Mouse (Mus musculus) kidney, postnatal 4 days (tissue): ENCODE data around the gene Tspan31.

ENCODE experiments used
- DNase-seq, 2 experiments: peaks; one replicate each; pipeline ENCODE4 v3.0.0; 2021; ENCODE audit warnings: mixed read lengths in 2 of 2

The Tspan31 gene

DNA sequence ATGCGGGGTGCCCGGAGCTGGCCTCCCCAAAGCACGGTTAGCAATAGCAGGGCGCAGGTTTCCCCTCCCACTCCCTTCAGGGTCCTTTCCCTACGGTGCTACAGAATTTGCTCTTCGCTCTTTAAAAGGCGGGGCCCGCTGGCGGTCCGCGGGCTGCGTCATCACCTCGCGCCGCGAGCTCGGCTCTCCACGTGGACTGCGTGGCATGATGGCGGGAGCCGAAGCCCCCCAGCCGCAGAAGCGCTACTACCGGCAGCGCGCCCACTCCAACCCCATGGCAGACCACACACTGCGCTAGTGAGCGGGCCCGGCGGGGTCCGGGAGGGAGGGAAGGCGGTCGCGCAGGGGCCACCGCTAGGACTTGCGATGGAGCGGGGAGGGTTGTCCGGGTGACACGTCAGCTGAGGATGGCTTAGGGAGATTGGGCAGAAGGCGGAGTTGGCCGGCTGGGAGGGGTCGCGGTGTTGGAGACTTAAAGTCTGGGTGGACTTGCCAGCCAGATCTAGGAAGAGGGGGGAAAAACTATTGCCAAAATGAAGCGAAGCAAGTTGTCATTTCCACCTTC is 28.2 kb downstream of the Tspan31 start:
- DNase-seq = peak; percentile 93 to 95

DNA sequence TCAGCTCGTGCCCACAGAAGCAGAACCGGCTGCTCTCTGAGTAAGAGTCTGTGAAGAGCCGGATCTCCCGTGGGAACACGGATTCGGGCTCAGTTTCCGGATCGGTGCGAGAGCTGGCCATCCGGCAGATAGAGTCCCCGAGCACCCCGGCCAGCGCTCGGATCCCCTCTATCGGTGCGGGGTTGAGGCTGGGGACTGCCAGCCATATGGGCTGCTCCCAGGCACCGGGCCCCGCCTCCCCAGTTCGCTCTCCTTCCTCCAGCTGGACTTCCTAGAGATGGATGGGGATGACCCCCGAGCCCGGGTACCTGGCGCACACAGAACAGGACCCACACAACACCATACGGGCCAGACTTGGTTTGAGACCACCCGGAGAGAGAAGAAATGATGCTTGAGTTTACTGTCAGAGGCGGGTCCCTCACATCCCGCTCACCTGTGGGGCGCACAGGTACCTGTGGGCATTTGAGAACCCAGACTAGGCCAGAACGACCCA is 28.7 kb downstream of the Tspan31 start, which contains the start of the genes Mettl1 and Eef1akmt3:
Gene Mettl1 (plus strand): TSS at position 141 of the 493 bp plus-strand sequence.
Gene Eef1akmt3 (minus strand): TSS at position 240 of the 493 bp plus-strand sequence.
- DNase-seq = peak; percentile 61 to 70

DNA sequence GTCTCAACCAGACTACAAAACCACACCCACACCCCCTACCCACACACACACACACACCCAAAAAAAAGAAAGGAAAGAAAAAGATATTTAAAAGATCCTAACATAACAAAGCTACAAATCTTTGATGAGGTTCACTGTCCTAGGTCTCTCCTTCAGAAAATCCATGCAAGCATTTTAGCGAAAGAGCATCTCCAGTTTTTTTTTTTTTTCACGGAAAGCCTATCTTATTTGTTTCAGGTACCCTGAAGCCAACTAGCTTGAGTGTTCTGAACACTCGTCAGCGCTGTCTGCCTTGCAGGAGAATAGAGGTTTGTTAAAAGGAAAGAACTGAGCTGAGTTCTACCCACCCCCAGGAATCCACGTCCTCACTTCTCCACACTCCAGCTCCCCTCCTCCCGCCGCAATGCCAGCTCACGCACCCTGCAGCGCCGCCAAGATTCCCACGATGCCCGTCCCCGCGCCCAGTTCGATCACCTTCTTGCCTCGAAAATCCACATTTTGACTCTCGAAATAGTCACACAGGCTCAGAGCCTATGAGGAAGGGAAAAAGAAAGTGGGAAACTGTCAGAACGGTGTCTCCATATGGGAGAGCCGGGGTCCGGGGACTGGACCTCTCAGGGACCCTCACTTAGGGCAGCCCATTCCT is 29.4 kb downstream of the Tspan31 start:
- DNase-seq = peak; percentile 27 to 43

DNA sequence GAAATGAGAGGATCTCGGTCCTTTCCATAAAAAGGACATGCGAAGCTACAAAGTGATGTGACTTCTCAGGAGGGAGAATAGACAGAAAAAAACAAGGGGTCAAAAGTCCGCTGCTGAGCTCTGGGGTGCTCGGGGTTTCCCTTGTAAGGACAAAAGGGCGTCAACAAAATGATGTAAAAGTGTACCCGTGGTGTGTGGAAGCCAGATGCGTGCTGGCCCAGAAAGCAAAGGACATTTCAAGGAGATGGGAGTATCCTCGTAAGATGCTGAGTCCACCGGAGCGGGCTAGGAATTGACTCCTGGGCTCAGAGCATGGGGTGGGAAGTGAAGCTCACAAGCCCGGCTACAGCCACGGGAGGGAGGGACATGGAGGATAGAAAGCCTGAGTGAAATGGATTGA is 32.4 kb downstream of the Tspan31 start:
- no peak for DNase-seq

DNA sequence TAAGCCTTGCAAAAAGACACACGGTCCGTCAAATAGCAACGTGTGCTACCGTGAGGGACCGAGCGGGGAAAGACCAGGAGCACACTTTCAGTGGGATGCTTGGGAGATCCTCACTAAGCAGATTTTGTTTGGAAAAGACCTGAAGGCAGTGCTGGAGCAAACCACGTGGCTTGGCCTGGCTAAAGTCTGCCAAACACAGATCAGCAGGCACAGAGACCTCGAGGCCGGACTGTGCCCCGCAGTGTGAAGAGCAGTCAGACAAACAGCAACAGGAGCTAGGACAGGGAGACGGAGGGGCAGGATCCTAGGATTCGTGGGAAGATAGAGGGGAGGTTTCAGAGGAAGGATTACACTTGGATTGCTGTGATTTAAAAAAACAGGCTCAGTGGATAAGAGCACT is 33.8 kb downstream of the Tspan31 start:
- DNase-seq = peak in 1 of 2 experiments; percentile 52

DNA sequence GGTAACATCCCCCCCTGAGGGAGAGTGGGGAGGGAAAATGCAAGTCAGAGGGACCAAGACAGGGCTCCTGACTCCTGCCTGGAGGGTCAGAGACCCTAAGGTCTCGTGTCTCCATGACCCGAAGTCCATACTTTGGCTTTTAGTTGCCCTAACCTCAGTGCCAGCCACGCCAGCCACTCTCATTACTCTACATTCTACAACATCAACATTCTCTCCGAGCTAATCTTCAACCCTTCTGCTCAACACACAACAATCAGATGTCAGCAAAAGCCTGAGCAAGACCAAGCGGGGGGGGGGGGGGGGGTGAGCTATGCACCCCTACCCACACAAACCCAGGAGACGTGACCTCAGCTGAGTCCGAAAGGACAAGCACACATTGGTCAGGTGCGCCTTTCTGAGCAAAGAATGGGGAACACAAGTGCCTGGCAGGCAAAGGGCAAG is 36.7 kb downstream of the Tspan31 start:
- DNase-seq = peak; percentile 32 to 33

DNA sequence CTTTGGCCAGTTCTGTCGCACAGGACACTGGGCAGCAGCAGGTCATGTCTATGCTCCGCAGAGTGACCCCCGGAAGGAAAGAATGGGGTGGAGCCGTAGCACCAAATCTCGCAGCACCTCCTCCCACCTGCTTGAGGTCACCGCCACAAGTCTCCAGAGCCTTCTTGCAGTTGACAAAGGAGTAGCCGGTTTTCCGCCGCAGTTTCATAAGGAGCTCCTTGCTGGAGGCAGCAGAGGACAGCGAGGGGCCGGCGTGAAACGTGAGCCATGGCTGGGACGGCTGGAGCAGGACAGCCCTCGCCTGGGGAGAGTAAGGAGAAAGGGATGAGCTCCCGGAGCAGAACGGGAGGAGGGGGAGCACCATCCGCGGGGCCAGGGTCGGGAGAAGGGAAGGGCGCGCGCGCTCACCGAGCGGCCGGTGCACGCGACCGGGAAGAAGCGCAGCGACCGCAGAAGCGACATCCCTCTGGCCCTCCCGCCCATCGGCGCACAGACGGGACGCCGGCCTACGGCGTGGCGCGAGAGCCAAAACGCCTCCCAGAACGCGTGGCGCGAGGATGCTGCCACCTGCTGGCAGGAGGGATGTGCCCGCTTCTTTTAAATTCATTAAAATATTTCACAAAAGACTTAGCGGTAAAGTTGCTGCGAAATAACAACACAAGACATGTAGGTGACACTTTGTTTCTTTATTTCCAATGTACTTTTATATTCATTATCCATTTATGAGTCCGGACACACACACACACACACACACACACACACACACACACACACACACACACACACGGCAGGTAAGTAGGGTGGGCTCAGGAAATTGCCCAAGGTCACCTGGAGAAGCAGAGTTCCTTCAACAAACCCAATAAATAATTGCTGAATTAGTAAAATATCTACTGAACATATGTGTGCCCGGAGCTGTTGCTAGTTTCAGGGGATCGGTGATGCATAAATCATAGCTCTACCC is 39.4 kb downstream of the Tspan31 start, which contains the start of gene Tsfm:
Gene Tsfm (minus strand): TSS at position 505 of the 961 bp plus-strand sequence.
- DNase-seq = peak; percentile 96 to 97

DNA sequence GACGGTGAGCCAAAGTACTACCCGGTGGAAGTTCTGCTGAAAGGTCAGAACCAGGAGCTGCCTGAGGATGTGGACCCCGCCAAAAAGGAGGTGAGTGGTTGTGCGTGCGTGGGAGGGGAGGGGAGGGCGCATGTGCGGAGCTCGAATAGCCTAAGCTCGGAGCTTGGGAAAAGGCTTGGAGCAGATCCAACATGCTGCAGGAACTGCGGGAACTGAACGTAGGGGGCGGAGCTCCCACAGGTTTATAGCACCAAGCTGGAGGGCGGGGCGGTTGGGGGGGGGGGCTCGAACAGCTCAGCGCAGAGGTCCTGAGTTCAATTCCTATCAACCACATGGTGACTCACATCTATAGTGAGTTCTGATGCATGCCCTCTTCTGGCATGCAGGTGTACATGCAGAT is 51.6 kb downstream of the Tspan31 start:
- DNase-seq = no peak
